Mouse (Mus musculus): ENCODE measurements around the gene Nkx2-3. TPM values are rescaled to one million over a fixed set of nuclear protein-coding genes. Genes with fewer than 3 reads are reported as not detected.

Gene Nkx2-3
- polyA plus RNA-seq, 1 experiment from 2014 or later, result 2.7 TPM

DNA sequence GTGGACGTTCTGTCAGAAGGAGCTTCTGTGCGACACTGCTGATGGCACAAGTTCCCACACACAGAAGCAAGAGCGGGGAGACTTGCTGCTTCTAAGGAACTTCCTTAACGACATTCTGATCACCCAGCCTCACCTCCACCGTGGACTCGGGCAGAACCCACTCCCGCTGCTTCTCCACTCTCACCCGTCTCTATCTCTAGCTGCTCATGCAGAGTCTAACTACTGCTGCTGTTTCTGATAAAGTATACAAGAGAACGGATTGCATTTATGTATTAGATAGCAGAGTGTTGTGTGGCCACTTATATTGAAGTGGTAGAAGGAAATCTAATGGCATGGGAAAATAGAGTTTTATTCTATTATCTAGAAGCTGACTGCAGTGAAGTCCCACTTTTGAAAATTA is 48.6 kb downstream of the Nkx2-3 start:
- Histone ChIP-seq H3K4me3 (replicated peaks) (no peak overlapping the region), H3K9ac (no peak overlapping the region), H3K4me1 (peaks cover 22% of the 10 kb centered on the region; the same call in 1 of the 2 replicates), H3K4me2 (replicated peaks) (no peak overlapping the region), H3K9me3 (replicated peaks) (no peaks in the 10 kb centered on the region), H3K27me3 (no peaks in the 10 kb centered on the region), H3K36me3 (peaks cover 14% of the 10 kb centered on the region), H3K27ac (replicated peaks) (no peak overlapping the region)
- 77% methylated on average over 9 of the region's 9 CpGs for WGBS
- no peak for ATAC-seq (ENCODE audit: insufficient number of reproducible peaks, low FRiP score, low TSS enrichment, low read depth)

DNA sequence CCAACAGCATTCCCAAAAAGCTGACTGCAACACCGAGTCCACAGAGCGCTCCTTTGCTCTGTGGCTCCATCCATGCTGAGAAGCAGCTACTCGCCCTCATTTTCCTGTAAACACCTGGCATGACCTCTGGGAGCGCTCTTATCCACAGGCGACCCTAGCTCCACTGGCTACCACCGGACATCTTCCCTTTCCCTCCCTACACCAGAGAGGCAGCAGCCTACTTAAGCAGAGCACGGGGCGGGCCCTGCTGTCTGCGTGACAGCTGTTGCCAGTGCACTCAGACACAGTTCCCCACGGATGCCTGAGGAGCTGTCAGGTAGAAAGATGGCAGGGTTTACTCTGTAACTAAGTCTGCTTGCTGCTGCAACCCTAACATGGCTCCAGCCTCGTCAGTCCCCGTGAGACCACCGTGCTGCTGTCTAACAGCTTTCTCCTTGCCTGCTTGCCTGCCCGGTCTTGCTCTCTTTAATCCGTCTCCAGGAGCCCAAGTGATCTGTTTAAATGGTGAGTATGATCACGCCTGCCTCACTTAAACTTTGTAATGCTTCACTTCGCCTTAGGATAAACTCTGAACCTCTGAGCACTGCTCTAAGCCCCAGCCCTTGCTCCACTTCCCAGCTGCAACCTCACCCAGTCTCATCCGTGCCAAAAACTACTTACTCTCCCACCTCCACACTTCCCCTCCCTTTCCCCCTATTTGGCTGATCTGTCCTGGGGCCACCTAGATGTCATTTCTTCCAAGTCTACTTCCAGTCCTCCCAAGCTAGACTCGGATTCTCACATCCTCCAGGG is 50.2 kb downstream of the Nkx2-3 start:
- Histone ChIP-seq H3K9me3 (replicated peaks) (no peaks in the 10 kb centered on the region), H3K27ac (replicated peaks) (peak overlapping the region; percentile 39; the same call in 1 of the 2 replicates), H3K9ac (no peak overlapping the region), H3K36me3 (peaks cover 21% of the 10 kb centered on the region), H3K27me3 (no peaks in the 10 kb centered on the region), H3K4me2 (replicated peaks) (no peak overlapping the region; the same call in 1 of the 2 replicates), H3K4me3 (replicated peaks) (no peak overlapping the region), H3K4me1 (peaks cover 30% of the 10 kb centered on the region)
- 33% methylated on average over 19 of the region's 19 CpGs for WGBS
- peak; percentile 44 for ATAC-seq (ENCODE audit: insufficient number of reproducible peaks, low FRiP score, low TSS enrichment, low read depth)

DNA sequence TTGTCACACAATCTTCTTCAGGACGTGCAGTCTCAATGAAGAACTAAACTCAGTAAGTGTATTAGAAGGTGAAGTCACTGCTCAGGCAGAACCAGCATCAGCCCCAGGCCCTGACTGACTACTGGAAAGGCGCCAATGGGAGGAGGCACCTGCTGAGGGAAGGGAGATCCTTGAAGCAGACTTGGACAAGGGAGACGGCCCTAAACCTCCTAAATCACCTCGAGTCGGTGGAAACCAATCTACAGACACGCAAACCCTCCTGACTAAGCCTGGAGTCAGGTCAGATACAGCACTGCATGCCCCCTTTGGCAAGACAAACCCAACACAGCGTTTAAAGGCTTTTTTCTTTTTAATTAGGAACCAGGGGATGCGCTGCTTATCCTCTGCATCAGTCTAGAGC is 51.3 kb downstream of the Nkx2-3 start:
- no peak for ATAC-seq (ENCODE audit: insufficient number of reproducible peaks, low FRiP score, low TSS enrichment, low read depth)

More for the DNA sequence above, 51.3 kb downstream of the Nkx2-3 start:
- Histone ChIP-seq H3K9me3 (replicated peaks) (no peaks in the 10 kb centered on the region), H3K27ac (replicated peaks) (peak overlapping the region; percentile 44; the same call in 1 of the 2 replicates), H3K4me2 (replicated peaks) (no peak overlapping the region), H3K27me3 (no peaks in the 10 kb centered on the region), H3K4me1 (peaks cover 30% of the 10 kb centered on the region), H3K4me3 (replicated peaks) (no peak overlapping the region), H3K9ac (no peak overlapping the region), H3K36me3 (peaks cover 21% of the 10 kb centered on the region)
- WGBS, result 68% methylated on average over 8 of the region's 8 CpGs

Small RNAs within 50 kb of the gene (microRNA-seq; reads per million reads assigned to microRNA genes)
- gene Gm22646 (ENCODE audit: borderline number of aligned reads), result not detected

Other genes with a start within 250 kb of the Nkx2-3 start
- gene Hpse2, start 224.0 kb upstream of the Nkx2-3 start, polyA plus RNA-seq (2015; fragmentation: Nextera tagmentation; extraction: Ambion mirVana), result 16.1 and 19.1 TPM in 2 replicates
- gene Cnnm1, start 171.9 kb upstream of the Nkx2-3 start, polyA plus RNA-seq (2015; fragmentation: Nextera tagmentation; extraction: Ambion mirVana), result 3.1 and 3.5 TPM in 2 replicates
- 31.2 and 31.9 TPM in 2 replicates for gene Got1, start 87.7 kb upstream of the Nkx2-3 start, polyA plus RNA-seq (2015; fragmentation: Nextera tagmentation; extraction: Ambion mirVana)
- gene Slc25a28, start 62.6 kb downstream of the Nkx2-3 start, polyA plus RNA-seq (2015; fragmentation: Nextera tagmentation; extraction: Ambion mirVana), result 17.3 and 19.5 TPM in 2 replicates
- 10.2 and 11.3 TPM in 2 replicates for gene Entpd7, start 77.3 kb downstream of the Nkx2-3 start, polyA plus RNA-seq (2015; fragmentation: Nextera tagmentation; extraction: Ambion mirVana)
- gene Cutc, start 140.7 kb downstream of the Nkx2-3 start, polyA plus RNA-seq (2015; fragmentation: Nextera tagmentation; extraction: Ambion mirVana), result 14.1 and 14.9 TPM in 2 replicates
- 10.0 and 11.5 TPM in 2 replicates for gene Cox15, start 140.7 kb downstream of the Nkx2-3 start, polyA plus RNA-seq (2015; fragmentation: Nextera tagmentation; extraction: Ambion mirVana)
- gene Abcc2, start 169.9 kb downstream of the Nkx2-3 start, polyA plus RNA-seq (2015; fragmentation: Nextera tagmentation; extraction: Ambion mirVana), result 0.03 TPM in 1 of 2 replicates, not detected in the other

All from embryonic facial prominence, embryonic 15.5 days (tissue).